Mouse (Mus musculus) kidney, embryonic 14.5 days (tissue): Measurements from ENCODE around the gene A730009L09Rik. TPM values are rescaled to one million over a fixed set of nuclear protein-coding genes. Genes with fewer than 3 reads are reported as not detected.

Experiments
- ATAC-seq: fragments of 200-750 bp; cut with Nextera tagmentation; 2 replicates; pipeline ENCODE4 v1.8.0; 2017; ENCODE audit warnings: moderate number of reproducible peaks, mild to moderate bottlenecking, moderate TSS enrichment, moderate library complexity; ENCODE audit not compliant: low FRiP score, low TSS enrichment
- H3K27ac ChIP-seq: fragments of 300-500 bp; sonication (generic); 2 replicates; pipeline ENCODE4 v1.5.1; 2014; ENCODE audit warnings: low read depth, mild to moderate bottlenecking, low read length, moderate library complexity, mixed read lengths
- H3K27me3 ChIP-seq: fragments of 300-500 bp; sonication (generic); 2 replicates; pipeline ENCODE4 v1.6.1; 2014; ENCODE audit warnings: mild to moderate bottlenecking, low read length; ENCODE audit not compliant: control insufficient read depth, insufficient read depth
- H3K36me3 ChIP-seq: fragments of 300-500 bp; sonication (generic); 2 replicates; pipeline ENCODE4 v1.6.1; 2014; ENCODE audit warnings: low read length, mixed read lengths; ENCODE audit not compliant: control insufficient read depth, insufficient read depth
- H3K4me1 ChIP-seq: fragments of 300-500 bp; sonication (generic); 2 replicates; pipeline ENCODE4 v1.6.1; 2014; ENCODE audit warnings: low read length, mixed read lengths; ENCODE audit not compliant: control insufficient read depth, insufficient read depth
- H3K4me2 ChIP-seq: fragments of 300-500 bp; sonication (generic); replicated peaks from 2 replicates; pipeline ENCODE4 v1.6.1; 2014; ENCODE audit warnings: low read depth, mild to moderate bottlenecking, low read length
- H3K4me3 ChIP-seq: fragments of 300-500 bp; sonication (generic); 2 replicates; pipeline ENCODE4 v1.5.1; 2014; ENCODE audit warnings: mild to moderate bottlenecking, low read length
- H3K9ac ChIP-seq: fragments of 300-500 bp; sonication (generic); 2 replicates; pipeline ENCODE4 v1.6.1; 2014; ENCODE audit warnings: low read depth, mild to moderate bottlenecking, low read length, moderate library complexity
- H3K9me3 ChIP-seq: fragments of 300-500 bp; sonication (generic); 2 replicates; pipeline ENCODE4 v1.6.1; 2016; ENCODE audit warnings: low read length; ENCODE audit not compliant: control insufficient read depth
- WGBS: fragments of 180-500 bp; shearing (Covaris S2); extraction: QIAGEN DNeasy Blood & Tissue Kit; methylation state at CpG from one replicate; pipeline ENCODE4 v1.1.7; 2014; 5-methylcytosine and 5-hydroxymethylcytosine counted together
- polyA plus RNA-seq: library from polyadenylated mRNA; unstranded; fragments of >200 nt; fragmentation: Nextera tagmentation; extraction: Ambion mirVana; gene quantifications from 2 replicates; pipeline ENCODE4 v1.2.1, GENCODE M21; 2014

Gene A730009L09Rik
- polyA plus RNA-seq = not detected in 2 replicates

GRCm38 (mm10) chr16:84514821-84515220, at the start of gene A730009L09Rik:
TSS of gene A730009L09Rik (plus strand) at chr16:84515121.
- no peak for ATAC-seq
- Histone ChIP-seq H3K27me3 (no peaks in the 10 kb centered on the region), H3K4me2 (no peak within 1 kb of the TSS), H3K9me3 (no peaks in the 10 kb centered on the region), H3K36me3 (no peaks in the 10 kb centered on the region), H3K4me3 (no peak within 1 kb of the TSS), H3K4me1 (no peaks in the 10 kb centered on the region), H3K9ac (no peak within 1 kb of the TSS), H3K27ac (no peak within 1 kb of the TSS)
- 79% methylated on average over 8 of the region's 8 CpGs for WGBS

GRCm38 (mm10) chr16:84465581-84466165, 49.2 kb upstream of the A730009L09Rik start:
- WGBS = 91% methylated on average over 6 of the region's 6 CpGs
- H3K9me3 ChIP-seq = no peaks in the 10 kb centered on the region
- no peak overlapping the region for H3K27ac ChIP-seq
- no peaks in the 10 kb centered on the region for H3K4me1 ChIP-seq
- no peak overlapping the region for H3K9ac ChIP-seq
- no peak overlapping the region for H3K4me3 ChIP-seq
- ATAC-seq = no peak
- no peak overlapping the region for H3K4me2 ChIP-seq
- H3K36me3 ChIP-seq = no peaks in the 10 kb centered on the region
- H3K27me3 ChIP-seq = no peaks in the 10 kb centered on the region

DNA sequence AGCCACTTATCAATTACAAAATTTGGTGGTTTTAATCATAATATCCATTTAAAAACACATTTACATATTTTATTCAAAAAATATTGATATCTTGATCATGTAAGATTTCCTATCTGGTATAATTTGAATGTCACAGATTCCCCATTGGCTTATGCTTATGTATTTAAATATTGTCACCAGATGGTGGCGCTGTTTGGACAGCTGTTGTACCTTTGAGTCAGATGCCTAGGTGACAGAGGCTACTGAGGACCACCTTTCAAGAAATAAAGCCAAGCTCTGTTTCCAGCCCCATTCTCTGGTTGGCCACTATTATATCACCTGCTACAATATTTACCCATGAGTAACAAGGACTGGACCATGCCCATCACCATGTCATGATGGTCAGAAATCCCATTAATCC, 46.0 kb upstream of the A730009L09Rik start:
- Histone ChIP-seq H3K36me3 (no peaks in the 10 kb centered on the region), H3K9me3 (no peaks in the 10 kb centered on the region), H3K4me1 (no peaks in the 10 kb centered on the region), H3K4me2 (no peak overlapping the region), H3K4me3 (no peak overlapping the region), H3K27me3 (no peaks in the 10 kb centered on the region), H3K27ac (no peak overlapping the region), H3K9ac (no peak overlapping the region)
- 21% methylated on average over 1 of the region's 1 CpGs for WGBS
- ATAC-seq = no peak

DNA sequence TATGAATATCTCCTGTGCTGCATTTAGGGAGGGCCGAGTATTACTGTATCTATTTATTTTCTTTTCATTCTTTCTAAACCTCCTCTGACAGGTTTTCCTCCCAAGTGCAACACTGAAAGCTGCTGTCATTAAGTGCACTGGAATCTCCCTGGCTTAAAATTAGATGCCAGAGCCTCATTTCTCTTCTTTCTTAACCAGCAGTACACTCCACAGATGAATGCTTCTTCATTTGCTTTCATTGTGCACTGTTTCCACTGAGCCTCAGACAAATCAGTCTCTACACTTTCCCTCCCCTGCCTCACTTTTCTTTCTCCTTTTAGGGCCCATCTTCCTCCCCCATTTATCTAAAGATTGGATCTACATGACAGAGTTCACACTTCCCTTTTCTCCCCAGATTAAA, 44.9 kb upstream of the A730009L09Rik start:
- no peak overlapping the region for H3K9ac ChIP-seq
- H3K9me3 ChIP-seq = no peaks in the 10 kb centered on the region
- H3K27me3 ChIP-seq = no peaks in the 10 kb centered on the region
- no peak overlapping the region for H3K27ac ChIP-seq
- ATAC-seq = no peak
- no peak overlapping the region for H3K4me2 ChIP-seq
- 47% methylated on average over 1 of the region's 1 CpGs for WGBS
- H3K36me3 ChIP-seq = no peaks in the 10 kb centered on the region
- H3K4me3 ChIP-seq = no peak overlapping the region
- no peaks in the 10 kb centered on the region for H3K4me1 ChIP-seq

- no peak overlapping the region for H3K9ac ChIP-seq
- no peaks in the 10 kb centered on the region for H3K27me3 ChIP-seq
- H3K9me3 ChIP-seq = no peaks in the 10 kb centered on the region
- no peaks in the 10 kb centered on the region for H3K36me3 ChIP-seq
- ATAC-seq = no peak
- H3K27ac ChIP-seq = no peak overlapping the region
- no peaks in the 10 kb centered on the region for H3K4me1 ChIP-seq
- no peak overlapping the region for H3K4me3 ChIP-seq
- no peak overlapping the region for H3K4me2 ChIP-seq
- WGBS = 88% methylated on average over 6 of the region's 6 CpGs
Measured at GRCm38 (mm10) chr16:84473406-84473805, 41.5 kb upstream of the A730009L09Rik start.

GRCm38 (mm10) chr16:84474712-84475111, 40.2 kb upstream of the A730009L09Rik start:
- H3K4me1 ChIP-seq = no peaks in the 10 kb centered on the region
- H3K27ac ChIP-seq = no peak overlapping the region
- no peaks in the 10 kb centered on the region for H3K9me3 ChIP-seq
- no peak overlapping the region for H3K9ac ChIP-seq
- no peaks in the 10 kb centered on the region for H3K27me3 ChIP-seq
- no peak for ATAC-seq
- no peaks in the 10 kb centered on the region for H3K36me3 ChIP-seq
- no peak overlapping the region for H3K4me2 ChIP-seq
- WGBS = 81% methylated on average over 4 of the region's 4 CpGs
- no peak overlapping the region for H3K4me3 ChIP-seq

GRCm38 (mm10) chr16:84476948-84477347, 38.0 kb upstream of the A730009L09Rik start:
- no peak for ATAC-seq
- 81% methylated on average over 5 of the region's 5 CpGs for WGBS

GRCm38 (mm10) chr16:84477528-84477927, 37.4 kb upstream of the A730009L09Rik start:
- no peak overlapping the region for H3K27ac ChIP-seq
- no peak overlapping the region for H3K4me2 ChIP-seq
- ATAC-seq = no peak
- H3K36me3 ChIP-seq = no peaks in the 10 kb centered on the region
- H3K4me1 ChIP-seq = no peaks in the 10 kb centered on the region
- no peak overlapping the region for H3K4me3 ChIP-seq
- no peak overlapping the region for H3K9ac ChIP-seq
- WGBS = 90% methylated on average over 1 of the region's 1 CpGs
- no peaks in the 10 kb centered on the region for H3K27me3 ChIP-seq
- H3K9me3 ChIP-seq = no peaks in the 10 kb centered on the region

More at GRCm38 (mm10) chr16:84476948-84477347, 38.0 kb upstream of the A730009L09Rik start:
- Histone ChIP-seq H3K27ac (no peak overlapping the region), H3K4me3 (no peak overlapping the region), H3K4me1 (no peaks in the 10 kb centered on the region), H3K27me3 (no peaks in the 10 kb centered on the region), H3K9me3 (no peaks in the 10 kb centered on the region), H3K36me3 (no peaks in the 10 kb centered on the region), H3K9ac (no peak overlapping the region), H3K4me2 (no peak overlapping the region)

GRCm38 (mm10) chr16:84477952-84478351, 37.0 kb upstream of the A730009L09Rik start:
- no peaks in the 10 kb centered on the region for H3K36me3 ChIP-seq
- ATAC-seq = no peak
- no peak overlapping the region for H3K4me3 ChIP-seq
- no peaks in the 10 kb centered on the region for H3K9me3 ChIP-seq
- H3K27ac ChIP-seq = no peak overlapping the region
- H3K27me3 ChIP-seq = no peaks in the 10 kb centered on the region
- no peak overlapping the region for H3K9ac ChIP-seq
- 89% methylated on average over 6 of the region's 6 CpGs for WGBS
- no peaks in the 10 kb centered on the region for H3K4me1 ChIP-seq
- H3K4me2 ChIP-seq = no peak overlapping the region
